Mouse (Mus musculus) liver, postnatal 0 days (tissue): Measurements from ENCODE around the gene Arsg. TPM values are rescaled to one million over a fixed set of nuclear protein-coding genes. Genes with fewer than 3 reads are reported as not detected.
"Not testable (repeated sequence)": the region's sequence is repeated elsewhere in the genome, so short reads cannot be mapped to it uniquely, and the experiment has no call there.

Source experiments
- ATAC-seq: fragments of 200-750 bp; cut with Nextera tagmentation; 2 replicates; pipeline ENCODE4 v1.8.0; 2017; ENCODE audit warnings: mild to moderate bottlenecking, moderate library complexity
- DNase-seq: peaks from one replicate; pipeline ENCODE4 v3.0.0-alpha.2; 2016
- H3K27ac ChIP-seq: fragments of 300-500 bp; sonication (generic); 2 replicates; pipeline ENCODE4 v1.5.1; 2014; ENCODE audit warnings: antibody characterized with exemption, moderate library complexity, mild to moderate bottlenecking, low read depth
- H3K27me3 ChIP-seq: fragments of 300-500 bp; sonication (generic); 2 replicates; pipeline ENCODE4 v1.6.1; 2014; ENCODE audit warnings: low read length, control low read depth, mixed read lengths; ENCODE audit not compliant: insufficient read depth
- H3K36me3 ChIP-seq: fragments of 300-500 bp; sonication (generic); replicated peaks from 2 replicates; pipeline ENCODE4 v1.6.1; 2014; ENCODE audit warnings: mild to moderate bottlenecking, control low read depth, low read length, moderate library complexity, mixed read lengths; ENCODE audit not compliant: insufficient read depth
- H3K4me1 ChIP-seq: fragments of 300-500 bp; sonication (generic); 2 replicates; pipeline ENCODE4 v1.6.1; 2014; ENCODE audit warnings: antibody characterized with exemption, mild to moderate bottlenecking, control low read depth; ENCODE audit not compliant: insufficient read depth
- H3K4me2 ChIP-seq: fragments of 300-500 bp; sonication (generic); 2 replicates; pipeline ENCODE4 v1.6.1; 2014; ENCODE audit warnings: low read depth, mild to moderate bottlenecking, low read length, moderate library complexity, mixed read lengths
- H3K4me3 ChIP-seq: fragments of 300-500 bp; sonication (generic); 2 replicates; pipeline ENCODE4 v1.5.1; 2014; ENCODE audit warnings: low read depth, low read length
- H3K9ac ChIP-seq: fragments of 300-500 bp; sonication (generic); replicated peaks from 2 replicates; pipeline ENCODE4 v1.6.1; 2014; ENCODE audit warnings: mild to moderate bottlenecking, moderate library complexity
- H3K9me3 ChIP-seq: fragments of 300-500 bp; sonication (generic); 2 replicates; pipeline ENCODE4 v1.6.1; 2016; ENCODE audit warnings: mild to moderate bottlenecking, control low read depth, low read length, mixed read lengths
- CTCF ChIP-seq: sonication (generic); IDR thresholded peaks from 2 replicates; pipeline ENCODE4 v1.5.1; 2016; ENCODE audit warnings: antibody characterized with exemption, low read depth
- EP300 ChIP-seq: IDR thresholded peaks from 2 replicates; pipeline ENCODE4 v1.6.1; 2016; ENCODE audit warnings: antibody characterized with exemption, low read depth, mild to moderate bottlenecking
- WGBS: fragments of 180-500 bp; shearing (Covaris S2); extraction: QIAGEN DNeasy Blood & Tissue Kit; methylation state at CpG from one replicate; pipeline ENCODE4 v1.1.7; 2014; ENCODE audit not compliant: insufficient replicate concordance; 5-methylcytosine and 5-hydroxymethylcytosine counted together
- microRNA-seq: library from miRNA; unstranded; fragments of <30 nt; microRNA quantifications from one replicate; pipeline ENCODE4, GENCODE M21; 2016
- polyA plus RNA-seq: library from polyadenylated mRNA; unstranded; fragments of >200 nt; fragmentation: Nextera tagmentation; extraction: Ambion mirVana; gene quantifications from 2 replicates; pipeline ENCODE4 v1.2.1, GENCODE M21; 2015

Gene Arsg
- polyA plus RNA-seq, 1 experiment from 2014 or later: 13.1 TPM

DNA sequence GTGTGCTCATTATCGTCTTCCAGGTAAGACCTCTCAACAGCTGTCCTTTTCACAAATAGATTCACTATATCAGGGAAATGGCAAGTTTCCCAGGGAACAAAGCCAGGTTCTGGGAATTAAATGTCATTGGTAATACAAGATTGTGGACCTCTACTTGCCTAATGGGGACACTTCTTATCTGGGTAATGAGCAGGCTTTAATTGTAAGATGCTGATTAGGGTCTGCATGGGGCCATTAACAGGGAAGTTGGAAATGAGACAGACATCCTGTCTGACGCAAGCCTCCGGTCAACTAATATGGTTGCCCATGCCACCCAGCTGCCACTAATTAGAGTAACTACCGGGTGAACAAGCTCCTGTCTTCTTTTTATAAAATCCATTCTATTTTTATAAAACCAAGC, 143.2 kb downstream of the Arsg start:
- Histone ChIP-seq H3K9ac (no peak overlapping the region; the same call in 1 of the 2 replicates), H3K4me3 (no peak overlapping the region)

DNA sequence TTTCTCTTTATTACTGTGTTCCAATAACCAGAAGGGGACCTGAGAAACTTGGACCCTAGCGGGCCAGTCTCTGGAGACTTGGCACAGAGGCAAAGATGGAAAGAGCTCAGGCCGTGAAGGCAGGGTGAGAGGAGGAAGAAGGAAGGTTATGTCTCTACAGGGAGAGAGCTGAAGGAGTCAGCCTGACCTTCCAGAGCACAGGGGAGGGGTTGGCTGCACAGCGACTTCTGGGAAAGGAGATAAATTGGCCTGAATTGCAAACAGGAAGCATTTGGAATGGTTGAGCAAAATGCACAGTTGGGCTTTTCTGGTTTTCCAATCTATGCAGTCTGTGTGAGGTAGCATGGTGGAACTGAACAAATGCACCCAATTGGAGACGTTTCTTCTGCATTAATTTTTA, 143.6 kb downstream of the Arsg start:
- TF ChIP-seq CTCF (no peak), EP300 (peak; percentile 44; the same call in 1 of the 2 replicates)
- peak overlapping the region; percentile 49 for H3K4me2 ChIP-seq
- H3K36me3 ChIP-seq: no peaks in the 10 kb centered on the region
- ATAC-seq (no peak), DNase-seq (peak; percentile 37)
- peaks cover 16% of the 10 kb centered on the region for H3K4me1 ChIP-seq
- H3K27me3 ChIP-seq: no peaks in the 10 kb centered on the region
- no peaks in the 10 kb centered on the region for H3K9me3 ChIP-seq
- H3K4me3 ChIP-seq: no peak overlapping the region
- H3K9ac ChIP-seq: no peak overlapping the region; the same call in 1 of the 2 replicates
- WGBS: 42% methylated on average over 4 of the region's 4 CpGs
- peak overlapping the region; percentile 61 for H3K27ac ChIP-seq

More for the DNA sequence above, 143.2 kb downstream of the Arsg start:
- H3K36me3 ChIP-seq: no peaks in the 10 kb centered on the region
- ATAC-seq (no peak), DNase-seq (no peak)
- 47% methylated on average over 4 of the region's 4 CpGs for WGBS
- TF ChIP-seq CTCF (no peak), EP300 (peak; percentile 66)
- H3K9me3 ChIP-seq: no peaks in the 10 kb centered on the region
- peak overlapping the region; percentile 49 for H3K4me2 ChIP-seq
- H3K27ac ChIP-seq: peak overlapping the region; percentile 61
- H3K27me3 ChIP-seq: no peaks in the 10 kb centered on the region
- peaks cover 16% of the 10 kb centered on the region for H3K4me1 ChIP-seq

DNA sequence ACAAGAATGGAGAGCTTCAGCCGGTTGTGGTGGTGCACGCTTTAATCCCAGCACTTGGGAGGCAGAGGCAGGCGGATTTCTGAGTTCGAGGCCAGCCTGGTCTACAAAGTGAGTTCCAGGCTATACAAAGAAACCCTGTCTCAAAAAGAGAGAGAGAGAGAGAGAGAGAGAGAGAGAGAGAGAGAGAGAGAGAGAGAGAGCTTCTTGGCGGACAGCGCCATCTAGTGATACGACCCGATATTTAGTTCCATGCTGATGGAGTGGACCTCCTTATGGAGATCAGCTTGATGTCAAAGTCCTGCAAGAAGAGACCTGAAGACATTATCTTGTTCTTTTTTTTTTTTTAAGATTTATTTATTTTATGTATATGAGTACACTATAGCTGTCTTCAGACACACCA, 145.9 kb downstream of the Arsg start:
- not testable (repeated sequence) for H3K4me3 ChIP-seq, H3K27ac ChIP-seq, H3K27me3 ChIP-seq, H3K9me3 ChIP-seq, H3K4me2 ChIP-seq, H3K36me3 ChIP-seq, H3K9ac ChIP-seq
- WGBS: 28% methylated on average over 8 of the region's 8 CpGs
- H3K4me1 ChIP-seq: peaks cover 14% of the 10 kb centered on the region
- TF ChIP-seq CTCF: peak; percentile 87
- peak; percentile 34; the same call in 1 of the 2 replicates for ATAC-seq
- DNase-seq: peak; percentile 76

DNA sequence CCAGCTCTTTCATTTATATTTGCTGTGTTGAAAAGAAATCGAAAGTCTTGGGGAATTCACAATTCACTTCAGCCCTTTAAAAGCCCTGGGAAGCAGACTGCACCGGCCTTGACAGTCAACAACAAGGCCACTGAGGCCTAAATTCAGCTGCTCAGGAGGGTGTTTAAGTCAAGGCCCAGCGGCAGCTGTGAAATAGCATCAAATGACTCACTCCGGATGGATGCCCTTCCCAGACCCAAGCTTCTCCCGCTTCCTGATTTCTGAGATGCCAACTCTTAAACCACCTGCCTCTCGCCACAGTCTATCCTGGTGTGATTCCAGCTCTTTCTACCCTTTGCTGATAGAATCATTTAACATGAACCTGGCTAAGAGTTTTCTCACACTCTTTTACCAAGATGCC, 147.2 kb downstream of the Arsg start:
- no peak overlapping the region for H3K4me3 ChIP-seq
- no peak overlapping the region for H3K9ac ChIP-seq
- no peaks in the 10 kb centered on the region for H3K27me3 ChIP-seq
- H3K9me3 ChIP-seq: no peaks in the 10 kb centered on the region
- ATAC-seq: no peak
- no peak overlapping the region for H3K27ac ChIP-seq
- no peaks in the 10 kb centered on the region for H3K36me3 ChIP-seq
- WGBS: 85% methylated on average over 6 of the region's 6 CpGs
- no peak overlapping the region for H3K4me2 ChIP-seq
- TF ChIP-seq EP300 (no peak), CTCF (no peak)
- DNase-seq: no peak
- H3K4me1 ChIP-seq: peaks cover 14% of the 10 kb centered on the region

DNA sequence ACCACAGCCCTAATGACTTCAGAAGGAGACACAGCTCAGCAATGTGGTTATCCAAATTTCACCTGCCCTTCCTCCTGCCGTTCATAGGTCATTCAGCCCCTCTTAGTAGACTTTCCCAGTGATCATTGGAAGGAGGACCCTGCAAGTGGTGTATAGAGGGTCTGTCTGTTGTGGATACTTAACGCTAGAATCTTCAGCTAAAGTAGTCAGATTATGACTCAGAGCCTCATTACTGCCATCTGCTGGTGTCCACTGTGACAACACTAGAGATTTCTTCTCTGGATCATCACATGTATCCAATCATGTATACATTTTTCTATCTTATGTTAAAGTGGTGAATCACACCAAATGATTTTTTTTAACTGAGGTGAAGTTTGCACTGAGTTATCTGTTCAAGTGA, 148.0 kb downstream of the Arsg start:
- Histone ChIP-seq H3K4me2 (no peak overlapping the region), H3K4me3 (no peak overlapping the region), H3K4me1 (peaks cover 9% of the 10 kb centered on the region), H3K9me3 (no peaks in the 10 kb centered on the region), H3K9ac (no peak overlapping the region), H3K36me3 (no peaks in the 10 kb centered on the region), H3K27me3 (no peaks in the 10 kb centered on the region), H3K27ac (no peak overlapping the region)
- WGBS: 2% methylated on average over 2 of the region's 2 CpGs
- DNase-seq (peak; percentile 68), ATAC-seq (no peak)
- TF ChIP-seq CTCF (peak; percentile 91), EP300 (no peak)

DNA sequence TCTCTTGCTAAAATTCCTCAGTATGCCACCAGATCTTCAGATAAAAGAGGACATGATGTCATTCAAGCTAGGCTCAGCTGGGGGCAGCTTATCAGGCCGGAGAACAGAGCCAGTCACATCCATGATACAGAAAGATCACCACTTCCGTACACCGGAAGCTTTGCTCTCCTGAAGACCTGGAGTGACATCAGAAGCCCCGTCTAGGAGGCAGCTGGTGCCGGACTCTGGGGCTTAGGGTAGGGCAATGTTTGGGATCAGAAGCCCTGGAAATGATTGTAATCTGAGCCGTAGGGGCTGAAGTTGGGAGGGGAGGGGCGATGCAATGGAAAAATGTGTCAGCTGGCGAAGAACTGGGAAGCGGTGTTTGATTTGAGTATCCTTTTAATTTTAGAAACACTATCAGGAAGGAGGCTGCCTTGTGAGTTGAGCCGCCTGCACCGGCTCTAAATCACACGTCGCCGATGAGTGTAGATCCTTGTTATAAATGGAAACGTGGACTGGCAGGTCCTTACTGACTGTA, 149.4 kb downstream of the Arsg start:
- Histone ChIP-seq H3K9ac (peak overlapping the region; percentile 26; the same call in 1 of the 2 replicates), H3K27me3 (no peaks in the 10 kb centered on the region), H3K4me2 (peak overlapping the region; percentile 55), H3K4me3 (0 out of 2 replicates have a peak overlapping the region, but pooled peaks have one; percentile 8), H3K9me3 (no peaks in the 10 kb centered on the region), H3K27ac (no peak overlapping the region), H3K36me3 (no peaks in the 10 kb centered on the region), H3K4me1 (peaks cover 3% of the 10 kb centered on the region; the same call in 1 of the 2 replicates)
- TF ChIP-seq EP300: no peak
- no peak for TF ChIP-seq CTCF
- no peak for DNase-seq
- ATAC-seq: no peak
- WGBS: 29% methylated on average over 15 of the region's 15 CpGs

Small RNA genes lying within 50 kb of the gene (microRNA-seq; reads per million reads assigned to microRNA genes)
- gene Gm25540: not detected

Other genes starting within 250 kb of the Arsg start
- gene Rgs9, start 175.2 kb upstream of the Arsg start, polyA plus RNA-seq: 0.11 TPM in 1 of 2 replicates, not detected in the other
- gene Gna13, start 110.5 kb upstream of the Arsg start, polyA plus RNA-seq: 28.4 and 30.6 TPM in 2 replicates
- gene 9930022D16Rik, start 59.5 kb upstream of the Arsg start, polyA plus RNA-seq: not detected in 2 replicates
- gene Amz2, start 47.4 kb upstream of the Arsg start, polyA plus RNA-seq: 9.4 and 11.0 TPM in 2 replicates
- 18.8 and 19.0 TPM in 2 replicates for gene Slc16a6, start 224 bp downstream of the Arsg start, polyA plus RNA-seq
- gene Wipi1, start 138.6 kb downstream of the Arsg start, polyA plus RNA-seq: 17.6 TPM in 2 replicates
- gene Prkar1a, start 176.0 kb downstream of the Arsg start, polyA plus RNA-seq: 118 and 124 TPM in 2 replicates
- 28.0 and 29.0 TPM in 2 replicates for gene Fam20a, start 248.9 kb downstream of the Arsg start, polyA plus RNA-seq